Comparison of ENCODE assay signal across 16 mouse cellular contexts in the genomic region with DNA sequence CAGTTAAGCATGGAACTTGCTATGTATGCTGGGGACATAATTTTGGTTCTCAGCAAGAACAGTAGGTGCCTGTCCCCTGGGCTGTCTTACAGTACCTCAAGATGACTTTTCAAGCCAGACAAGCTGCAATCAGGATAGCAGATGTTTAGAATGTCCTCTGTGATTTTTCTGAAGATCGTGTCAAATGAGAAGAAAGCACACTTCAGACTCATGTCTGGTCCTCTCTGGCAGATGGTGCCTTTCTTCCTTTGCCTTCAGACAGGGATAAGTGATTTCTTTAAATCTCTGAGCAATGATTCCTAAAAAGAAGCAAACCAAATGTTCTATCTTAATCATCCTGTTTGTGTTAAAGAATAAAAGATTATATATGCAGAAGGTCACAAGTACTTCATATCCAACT.
"Had no signal": no experiment of that assay in that cellular context is flagged by ENCODE, and none has a peak within 500 bp of the region (broad histone marks: within the 10 kb centered on the region; RNA-seq: fewer than 3 reads in every experiment).

No protein-coding gene starts in this region.

- H3K9ac ChIP-seq: liver, embryonic 15.5 days; liver, postnatal 0 days; lung, embryonic 15.5 days; midbrain, embryonic 13.5 days; midbrain, embryonic 15.5 days; neural tube, embryonic 13.5 days; neural tube, embryonic 15.5 days had no signal

- H3K27me3 ChIP-seq: liver, embryonic 15.5 days; lung, embryonic 15.5 days; megakaryocyte, embryonic 14.5 days; midbrain, embryonic 13.5 days; midbrain, embryonic 15.5 days; neural tube, embryonic 13.5 days; neural tube, embryonic 15.5 days had no signal

- DNase-seq: liver, postnatal 0 days; lung, adult 2 months; right cerebral cortex, adult 18-20 months; right cerebral cortex, postnatal 25 days; right cerebral cortex, postnatal 4 days; thymus, adult 18-20 months; thymus, postnatal 36 days had no signal

- H3K9me3 ChIP-seq: liver, embryonic 15.5 days; lung, embryonic 15.5 days; midbrain, embryonic 13.5 days; midbrain, embryonic 15.5 days; neural tube, embryonic 13.5 days; neural tube, embryonic 15.5 days had no signal

- H3K4me2 ChIP-seq: liver, embryonic 15.5 days; lung, embryonic 15.5 days; midbrain, embryonic 13.5 days; midbrain, embryonic 15.5 days; neural tube, embryonic 13.5 days; neural tube, embryonic 15.5 days had no signal

- H3K4me3 ChIP-seq: liver, embryonic 15.5 days; lung, embryonic 15.5 days; megakaryocyte, embryonic 14.5 days; midbrain, embryonic 13.5 days; midbrain, embryonic 15.5 days; neural tube, embryonic 13.5 days; neural tube, embryonic 15.5 days had no signal

- H3K27ac ChIP-seq: liver, embryonic 15.5 days; lung, embryonic 15.5 days; macrophage; midbrain, embryonic 13.5 days; midbrain, embryonic 15.5 days; neural tube, embryonic 13.5 days; neural tube, embryonic 15.5 days had no signal

- H3K36me3 ChIP-seq: liver, embryonic 15.5 days; lung, embryonic 15.5 days; midbrain, embryonic 13.5 days; midbrain, embryonic 15.5 days; neural tube, embryonic 13.5 days; neural tube, embryonic 15.5 days had no signal

- ATAC-seq: liver, postnatal 0 days; lung, postnatal 0 days; midbrain, embryonic 13.5 days; midbrain, embryonic 15.5 days had no signal

- H3K4me1 ChIP-seq: liver, embryonic 15.5 days; lung, embryonic 15.5 days; megakaryocyte, embryonic 14.5 days; midbrain, embryonic 13.5 days; midbrain, embryonic 15.5 days; neural tube, embryonic 13.5 days; neural tube, embryonic 15.5 days had no signal
